Mouse (Mus musculus): ENCODE measurements around the gene Pi16. TPM values are rescaled to one million over a fixed set of nuclear protein-coding genes. Genes with fewer than 3 reads are reported as not detected.

Pi16 gene
- total RNA-seq, 1 experiment from 2014 or later = 151 TPM

DNA sequence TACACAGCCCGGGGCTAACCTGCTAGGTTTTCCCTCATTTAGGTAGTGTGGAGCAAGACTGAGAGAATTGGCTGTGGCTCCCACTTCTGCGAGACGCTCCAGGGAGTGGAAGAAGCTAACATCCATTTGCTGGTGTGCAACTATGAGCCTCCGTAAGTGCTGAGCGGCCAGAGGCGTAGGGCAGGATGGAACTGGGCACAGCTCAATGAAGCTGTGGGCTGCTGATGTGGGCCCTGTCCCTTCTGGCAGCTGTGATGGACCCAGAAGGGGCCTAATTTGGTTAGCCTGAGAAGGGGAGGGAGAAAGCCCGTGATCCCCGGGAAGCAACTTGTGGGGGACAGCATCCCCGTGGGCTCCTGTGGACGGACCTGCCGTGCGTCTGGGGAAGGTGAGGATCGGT, 8.4 kb downstream of the Pi16 start:
- ATAC-seq (ENCODE audit: extremely low read depth, insufficient number of reproducible peaks, low FRiP score, poor library complexity, severe bottlenecking) = no peak

DNA sequence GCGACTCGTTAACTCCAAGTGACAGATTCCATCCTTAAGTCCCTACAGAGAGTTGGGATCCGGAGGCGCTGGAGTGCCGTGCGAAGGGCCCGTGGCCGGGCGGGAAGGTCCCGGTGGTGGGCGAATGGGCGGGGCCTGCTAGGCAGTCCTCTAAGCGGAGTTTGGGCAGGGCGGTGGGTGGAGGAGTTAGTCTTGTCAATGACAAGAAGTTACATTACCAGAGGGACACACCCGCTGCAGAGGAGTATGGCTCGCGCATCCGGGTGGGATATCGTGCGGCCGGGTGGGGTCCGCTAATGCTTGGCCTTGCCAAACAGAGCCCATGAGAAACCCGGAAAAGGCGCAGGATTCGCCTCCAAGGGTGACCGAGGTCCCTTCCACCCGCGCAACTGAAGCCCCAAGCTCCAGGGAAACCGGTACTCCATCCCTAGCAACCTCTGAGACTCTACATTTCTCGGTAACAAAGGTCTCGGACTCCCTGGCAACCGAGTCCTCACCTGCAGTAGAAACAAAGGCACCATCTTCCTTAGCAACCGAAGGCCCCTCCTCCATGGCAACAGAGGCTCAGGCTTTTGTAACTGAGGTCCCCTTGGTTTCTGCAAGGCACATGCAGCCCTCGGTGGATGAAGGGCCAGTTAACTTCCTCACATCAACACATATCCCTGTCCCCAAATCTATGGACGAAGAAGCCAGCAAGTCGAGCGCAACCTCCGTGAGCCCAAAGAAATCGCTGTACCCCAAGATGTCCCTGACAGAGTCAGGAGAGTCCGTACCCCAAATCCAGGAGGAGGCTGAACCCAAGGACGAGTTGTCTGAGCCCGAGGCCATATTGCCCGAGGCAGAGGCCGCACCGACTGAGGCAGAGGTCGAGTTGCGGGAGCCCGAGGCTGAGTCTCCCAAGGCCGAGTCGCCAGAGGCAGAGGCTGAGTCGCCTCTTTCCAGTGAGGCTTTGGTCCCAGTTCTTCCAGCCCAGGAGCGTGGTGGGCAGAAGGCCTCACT, 9.3 kb downstream of the Pi16 start:
- no peak for ATAC-seq (ENCODE audit: extremely low read depth, insufficient number of reproducible peaks, low FRiP score, poor library complexity, severe bottlenecking)

DNA sequence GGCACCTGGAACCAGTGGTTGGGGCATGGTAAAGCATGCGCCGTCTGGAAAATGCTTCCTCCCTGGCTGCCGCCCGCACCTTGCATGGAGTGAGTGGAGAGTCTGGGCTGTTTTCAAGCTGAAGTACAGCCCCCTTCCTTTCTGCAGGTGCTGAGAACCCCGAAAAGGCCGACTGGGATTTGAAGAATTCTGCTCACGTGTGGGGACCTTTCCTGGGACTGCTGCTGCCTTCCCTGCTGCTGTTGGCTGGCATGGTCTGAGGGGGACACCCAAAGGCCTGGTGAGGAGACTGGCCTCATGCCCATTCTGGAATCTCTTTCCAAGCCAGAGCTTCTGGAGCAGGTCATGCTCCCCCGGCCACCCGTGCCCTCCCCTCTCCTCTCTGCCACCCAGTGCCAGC, 10.2 kb downstream of the Pi16 start:
- no peak for ATAC-seq (ENCODE audit: extremely low read depth, insufficient number of reproducible peaks, low FRiP score, poor library complexity, severe bottlenecking)

DNA sequence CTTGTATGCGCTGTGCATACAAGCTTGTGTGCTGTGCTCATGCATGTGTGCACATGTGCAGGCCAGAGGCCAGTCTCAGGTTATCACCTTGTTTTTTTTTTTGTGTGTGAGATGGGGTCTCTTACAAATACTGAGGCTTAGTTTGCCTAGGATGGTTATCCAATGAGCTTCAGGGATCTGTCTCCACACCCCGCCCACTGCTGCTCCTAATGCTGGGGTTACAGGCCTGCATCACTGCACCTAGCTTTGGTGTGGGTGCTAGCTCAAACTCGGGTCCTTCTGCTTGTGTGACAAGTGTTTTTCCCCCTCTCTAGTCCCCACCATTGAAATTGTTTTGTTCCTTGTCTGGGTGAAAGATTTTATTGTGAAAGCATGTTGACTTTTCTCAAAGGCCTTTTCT, 12.7 kb downstream of the Pi16 start:
- no peak for ATAC-seq (ENCODE audit: extremely low read depth, insufficient number of reproducible peaks, low FRiP score, poor library complexity, severe bottlenecking)

DNA sequence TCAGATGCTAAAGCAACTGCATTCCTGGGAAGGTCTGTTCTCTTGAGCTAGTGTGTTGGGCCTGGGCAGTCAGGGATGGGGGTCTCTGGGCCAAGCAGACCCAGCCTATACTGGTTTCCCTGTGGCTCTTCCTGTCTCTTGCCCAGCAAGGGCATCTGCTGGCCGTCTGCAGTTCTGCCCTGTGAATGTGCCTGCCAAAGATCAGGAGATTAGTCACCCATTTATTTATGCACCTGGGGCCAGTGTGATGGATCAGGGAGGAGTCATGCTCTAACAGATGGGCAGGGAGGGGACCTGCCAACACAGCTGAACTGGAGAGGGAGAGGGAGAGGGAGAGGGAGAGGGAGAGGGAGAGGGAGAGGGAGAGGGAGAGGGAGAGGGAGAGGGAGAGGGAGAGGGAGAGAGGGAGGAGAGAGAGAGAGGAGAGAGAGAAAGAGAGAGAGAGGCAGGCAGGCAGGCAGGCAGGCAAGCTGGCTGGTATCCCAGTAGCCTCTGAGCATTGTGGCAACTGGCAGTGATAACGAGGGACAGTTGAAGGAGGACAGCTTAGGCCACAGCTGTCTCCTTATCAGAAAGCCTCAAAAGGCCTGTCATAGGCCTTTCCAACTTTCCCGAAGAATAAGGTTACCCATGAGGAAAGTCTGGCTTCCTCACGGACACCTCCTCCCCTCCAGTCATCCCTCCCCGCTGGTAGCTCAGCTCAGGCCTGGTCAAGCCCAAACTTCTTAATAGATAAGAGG, 13.4 kb downstream of the Pi16 start:
- ATAC-seq (ENCODE audit: extremely low read depth, insufficient number of reproducible peaks, low FRiP score, poor library complexity, severe bottlenecking) = no peak

DNA sequence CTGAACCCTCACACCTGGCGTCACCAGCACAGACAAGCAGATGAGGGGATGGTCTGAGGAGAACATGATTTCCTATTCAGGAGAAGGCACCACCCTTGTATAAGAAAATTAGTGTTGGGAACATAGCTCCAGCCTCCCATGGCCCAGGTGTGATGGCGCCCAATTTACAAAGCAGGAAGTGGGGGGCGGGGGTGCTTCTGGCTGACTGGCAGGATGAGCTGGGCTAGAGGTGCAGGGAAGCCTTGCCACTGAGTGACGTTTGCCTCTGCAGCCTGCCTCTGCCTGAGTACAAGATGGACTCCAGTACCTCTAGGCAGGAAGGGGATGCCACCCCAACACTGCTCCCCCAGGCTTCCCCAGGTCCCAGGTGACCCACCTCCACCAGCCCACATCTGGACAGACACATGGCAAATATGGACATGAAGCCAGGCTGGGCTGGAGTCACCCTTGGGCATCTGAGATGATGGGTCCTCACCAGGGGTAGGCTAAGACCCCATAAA, 14.8 kb downstream of the Pi16 start:
- no peak for ATAC-seq (ENCODE audit: extremely low read depth, insufficient number of reproducible peaks, low FRiP score, poor library complexity, severe bottlenecking)

DNA sequence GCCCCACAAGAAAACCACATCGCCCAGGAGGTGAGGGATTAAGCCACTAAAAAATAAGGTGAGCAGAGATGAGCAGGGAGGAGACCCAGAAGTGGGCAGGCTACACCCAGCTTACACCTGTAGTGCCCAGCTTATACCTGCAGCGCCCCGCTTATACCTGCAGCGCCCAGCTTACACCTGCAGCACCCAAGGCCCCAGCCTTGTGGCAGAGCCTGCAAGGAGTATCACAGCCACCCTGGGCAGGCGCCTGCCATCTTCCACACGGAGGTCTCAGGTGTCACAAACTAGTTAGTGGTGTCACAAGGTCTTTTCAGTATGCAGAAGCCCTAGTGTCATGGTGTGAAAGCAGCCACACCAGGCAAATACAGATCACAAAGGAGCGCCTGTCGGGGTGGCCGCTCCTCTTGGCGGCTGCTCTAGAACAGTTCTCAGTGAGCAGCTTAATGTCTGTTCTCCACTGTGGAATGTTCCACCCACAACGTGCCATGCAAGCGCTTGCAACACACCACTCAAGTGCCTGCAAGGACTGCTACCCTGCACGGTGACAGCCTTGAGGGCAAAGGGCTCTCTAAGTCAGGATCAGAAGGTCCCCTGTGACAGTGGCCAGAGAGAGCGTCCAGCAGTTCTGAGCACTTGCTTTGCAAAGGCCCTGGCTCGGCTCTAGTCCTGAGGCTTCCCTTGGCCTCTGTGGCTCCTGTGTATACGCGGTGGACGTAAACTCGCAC, 18.9 kb downstream of the Pi16 start:
- ATAC-seq (ENCODE audit: extremely low read depth, insufficient number of reproducible peaks, low FRiP score, poor library complexity, severe bottlenecking) = no peak

DNA sequence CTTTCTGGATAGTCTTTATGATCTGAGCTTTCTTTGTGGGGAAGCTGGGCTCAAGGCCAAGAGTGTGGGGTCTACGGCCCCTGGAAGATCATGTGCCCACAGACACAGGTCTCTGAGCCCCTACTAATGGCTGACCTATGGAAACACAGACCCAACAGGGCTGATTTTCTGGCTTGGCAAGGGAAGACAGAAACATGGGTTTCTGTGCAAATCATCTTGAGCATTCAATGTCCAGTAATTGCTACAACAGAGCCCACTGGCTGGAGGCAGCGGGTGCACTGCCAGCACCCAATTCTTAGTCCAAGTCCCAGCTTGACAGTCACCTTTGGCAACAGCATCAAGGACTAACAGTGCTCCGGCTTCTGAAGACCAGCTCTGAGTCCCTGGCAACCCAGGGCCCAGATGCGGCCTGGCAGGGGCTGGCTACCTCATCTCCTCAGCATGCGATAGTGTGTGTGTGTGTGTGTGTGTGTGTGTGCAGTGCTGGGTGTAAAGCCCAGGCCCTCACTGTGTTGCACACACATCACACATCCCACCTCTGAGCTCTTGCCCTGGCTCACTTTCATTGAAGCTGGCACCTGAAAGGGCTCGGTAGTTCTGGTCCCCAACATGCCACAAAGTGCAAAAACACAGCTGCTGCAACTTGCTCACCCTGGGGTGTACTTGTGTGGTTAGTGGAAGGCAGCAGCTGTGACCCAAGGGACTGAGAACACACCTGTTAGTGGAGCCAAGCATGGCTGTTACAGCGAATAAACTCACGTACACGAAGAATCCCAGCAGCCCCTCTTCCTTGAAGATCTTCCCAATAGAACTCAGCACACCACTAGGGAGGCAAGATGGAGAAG, 20.7 kb downstream of the Pi16 start:
- ATAC-seq (ENCODE audit: extremely low read depth, insufficient number of reproducible peaks, low FRiP score, poor library complexity, severe bottlenecking) = no peak

DNA sequence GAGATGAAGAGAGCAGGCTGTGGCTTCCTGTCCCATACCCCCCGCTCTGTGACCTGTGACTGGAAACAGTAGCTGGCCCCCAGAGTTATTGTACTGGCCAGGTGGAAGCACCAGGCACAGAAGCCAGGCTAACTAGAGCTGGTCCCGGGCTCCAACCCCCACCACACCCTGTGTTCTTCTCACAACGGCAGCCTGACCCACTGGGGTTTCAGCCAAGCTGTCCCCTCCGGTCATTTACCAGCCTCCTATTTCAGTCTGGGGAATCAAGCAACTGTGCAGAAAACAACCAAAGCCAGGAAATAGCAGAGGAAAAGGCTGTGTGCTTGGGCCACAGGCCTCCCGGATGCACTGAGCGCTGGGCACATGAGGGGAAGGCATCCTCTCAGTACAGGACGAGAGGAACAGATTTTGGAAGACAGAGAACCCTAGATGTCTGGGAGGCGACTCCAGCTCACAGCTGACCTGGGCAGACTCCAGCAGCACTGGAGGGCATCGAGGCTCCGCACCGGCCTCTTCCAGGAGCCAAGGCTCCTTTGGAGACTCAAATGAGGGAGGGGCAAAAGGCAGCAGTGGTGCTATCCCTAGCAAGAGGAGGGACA, 21.8 kb downstream of the Pi16 start:
- ATAC-seq (ENCODE audit: extremely low read depth, insufficient number of reproducible peaks, low FRiP score, poor library complexity, severe bottlenecking) = no peak

DNA sequence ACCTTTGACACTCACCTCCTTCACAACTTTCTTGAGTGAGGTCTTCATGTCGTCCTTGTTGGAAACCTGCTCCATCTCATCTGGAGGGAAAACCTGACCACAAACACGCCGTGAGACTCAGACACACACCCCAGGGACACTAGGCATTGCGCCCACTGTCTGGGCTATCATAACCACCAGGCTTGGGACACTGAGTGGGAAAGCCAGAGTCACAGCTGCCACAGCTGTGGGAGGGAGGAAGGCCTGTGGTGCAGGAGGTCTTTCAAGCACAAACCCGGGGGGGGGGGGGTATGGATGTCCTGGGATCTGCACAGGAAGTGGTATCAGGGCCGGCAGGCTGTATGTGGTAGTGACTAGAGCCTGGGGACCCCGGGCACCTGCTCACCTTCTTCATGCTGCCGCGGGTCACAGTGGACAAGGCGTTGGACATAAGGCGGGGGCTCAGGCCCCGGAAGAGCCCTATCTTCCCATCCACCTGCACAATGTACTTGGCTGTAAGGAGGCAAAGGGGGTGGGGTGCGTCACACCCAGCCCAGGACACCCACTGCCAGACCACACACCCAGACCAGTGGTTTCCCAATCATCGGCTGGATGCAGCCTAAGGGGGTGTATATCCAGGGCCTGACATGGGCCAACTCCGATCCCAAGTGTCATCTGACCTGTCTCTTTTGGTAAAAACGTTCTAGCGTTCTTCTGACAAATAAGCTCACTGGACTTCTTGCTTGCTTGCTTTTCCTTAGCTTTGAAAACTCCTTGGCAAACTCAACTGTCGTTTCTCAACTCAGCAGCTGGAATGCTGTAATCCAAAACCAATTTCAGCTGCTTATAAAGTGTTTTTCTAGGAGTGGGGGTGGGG, 23.2 kb downstream of the Pi16 start:
- ATAC-seq (ENCODE audit: extremely low read depth, insufficient number of reproducible peaks, low FRiP score, poor library complexity, severe bottlenecking) = no peak

DNA sequence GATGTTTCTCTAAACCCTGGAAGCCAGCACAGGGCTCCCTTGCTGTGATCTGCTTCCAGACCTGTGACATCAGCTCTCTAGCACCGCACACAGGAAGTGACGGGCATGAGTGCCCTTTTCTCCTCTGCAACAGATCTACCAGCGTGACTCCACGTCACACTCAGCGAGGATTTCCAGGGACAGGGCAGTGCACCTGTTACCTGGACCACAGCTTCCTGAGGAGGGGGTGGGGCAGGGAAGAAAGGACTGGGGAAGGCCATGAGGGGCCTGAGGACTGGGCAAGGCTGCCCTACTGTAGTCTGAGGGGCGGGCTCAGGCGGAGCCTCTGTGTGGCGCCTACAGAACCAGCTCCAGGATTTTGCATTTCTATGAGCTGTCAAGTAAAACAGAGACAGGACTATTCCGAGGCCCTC, 24.1 kb downstream of the Pi16 start:
- peak; percentile 72; the same call in 1 of the 2 replicates for ATAC-seq (ENCODE audit: extremely low read depth, insufficient number of reproducible peaks, low FRiP score, poor library complexity, severe bottlenecking)

DNA sequence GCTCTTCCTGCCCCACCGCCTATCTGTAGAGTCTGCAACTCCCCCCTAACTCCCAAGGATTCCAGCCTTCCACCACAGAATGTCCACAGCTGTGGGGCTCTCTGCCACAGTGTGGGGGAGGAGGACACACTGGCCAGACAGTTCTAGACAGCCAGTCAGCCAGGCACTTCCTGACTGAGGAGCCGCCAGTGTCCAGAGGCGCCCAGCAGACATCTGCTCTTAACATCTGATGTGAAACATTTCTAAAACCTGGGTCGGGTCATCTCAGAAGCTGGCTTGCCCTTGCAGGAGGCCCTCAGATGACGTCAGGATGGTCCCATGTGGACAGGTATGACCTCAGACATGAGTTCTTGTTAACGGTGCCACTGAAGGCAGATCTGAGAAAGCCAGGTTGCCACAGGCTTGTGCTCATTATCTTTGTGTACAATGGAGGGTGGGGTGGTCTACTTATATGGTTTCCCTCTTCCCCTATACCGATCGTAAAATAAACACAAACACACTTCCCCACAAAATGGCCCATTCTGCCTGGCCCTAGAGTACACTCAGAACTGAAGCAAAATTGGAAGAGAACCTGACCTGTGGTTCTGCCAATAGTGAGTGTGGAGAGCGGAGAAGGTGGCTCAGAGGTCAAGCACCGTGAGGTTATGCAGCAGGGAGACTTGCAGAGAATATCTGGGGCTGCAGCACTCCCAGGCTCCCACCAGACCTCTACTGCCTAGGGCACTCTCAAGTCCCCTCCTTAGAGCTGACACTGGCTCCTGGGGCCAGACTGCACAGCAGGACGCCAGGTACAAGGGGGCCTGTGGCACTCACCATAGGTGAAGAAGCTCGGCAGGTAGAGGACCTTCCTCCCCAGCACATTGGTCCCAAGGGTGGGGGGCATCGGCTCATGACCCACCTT, 24.8 kb downstream of the Pi16 start:
- no peak for ATAC-seq (ENCODE audit: extremely low read depth, insufficient number of reproducible peaks, low FRiP score, poor library complexity, severe bottlenecking)

DNA sequence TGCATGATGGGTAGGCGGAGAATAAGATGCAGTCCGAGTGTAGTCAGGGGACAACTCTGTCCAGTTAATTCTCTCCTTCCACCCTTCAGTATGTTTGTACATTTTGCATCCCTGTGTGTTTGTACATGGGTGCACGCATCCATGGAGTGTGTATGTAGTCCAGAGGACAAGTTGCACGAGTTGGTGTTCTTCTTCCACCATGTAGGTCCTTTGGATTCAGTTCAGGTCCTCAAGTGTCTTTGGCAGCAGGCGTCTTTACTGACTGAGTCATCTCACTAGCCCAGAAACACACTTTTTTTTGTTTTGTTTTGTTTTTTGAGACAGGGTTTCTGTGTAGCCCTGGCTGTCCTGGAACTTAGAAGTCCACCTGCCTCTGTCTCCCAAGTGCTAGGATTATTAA, 25.8 kb downstream of the Pi16 start:
- ATAC-seq (ENCODE audit: extremely low read depth, insufficient number of reproducible peaks, low FRiP score, poor library complexity, severe bottlenecking) = no peak

DNA sequence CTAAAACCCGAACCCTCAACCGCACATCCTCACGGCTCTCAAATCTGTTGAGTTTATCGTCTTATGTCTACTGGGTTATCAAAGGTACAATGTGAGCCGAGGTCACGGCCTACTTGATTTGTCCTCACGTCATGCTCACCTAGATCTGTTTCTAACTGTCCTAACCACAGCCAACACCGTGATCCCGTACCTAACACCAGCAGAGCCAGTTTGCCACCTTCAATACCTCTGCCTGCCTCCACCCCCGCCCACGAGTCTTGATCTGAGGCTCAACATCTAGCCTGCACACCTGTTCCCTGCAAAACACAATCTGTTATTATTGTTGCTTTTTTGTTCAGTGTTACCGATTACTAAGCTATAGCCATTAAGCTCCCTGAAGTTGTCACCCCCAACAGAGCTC, 27.8 kb downstream of the Pi16 start:
- no peak for ATAC-seq (ENCODE audit: extremely low read depth, insufficient number of reproducible peaks, low FRiP score, poor library complexity, severe bottlenecking)

DNA sequence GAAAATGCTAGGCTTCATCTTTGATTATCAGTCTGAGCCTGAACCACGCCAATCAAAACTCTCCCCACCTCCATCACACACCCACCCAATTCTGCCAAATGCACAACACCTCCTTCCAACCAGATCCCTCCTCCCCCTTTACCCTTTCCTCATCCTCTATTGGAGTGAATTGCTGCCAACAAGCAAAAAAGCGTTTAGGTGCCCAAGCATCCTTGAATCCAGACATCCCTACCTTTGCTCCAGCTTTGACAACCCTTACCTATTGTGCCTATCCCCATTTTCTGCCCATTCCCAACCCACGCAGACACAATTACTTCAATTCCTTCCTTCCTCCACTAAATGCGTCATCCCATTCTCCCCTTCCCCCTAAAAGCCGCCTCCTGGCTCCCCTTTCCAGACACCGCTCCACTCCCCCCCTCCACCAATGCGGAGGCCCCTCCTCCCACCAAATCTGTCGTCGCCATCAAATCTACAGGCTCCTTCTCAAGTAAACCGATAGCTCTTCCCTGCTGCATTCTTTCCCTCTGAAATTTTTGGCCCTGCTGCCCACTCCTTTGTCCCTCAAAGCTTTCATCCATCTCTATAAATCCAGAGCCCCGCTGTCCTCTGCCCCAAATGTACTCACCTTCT, 29.1 kb downstream of the Pi16 start:
- ATAC-seq (ENCODE audit: extremely low read depth, insufficient number of reproducible peaks, low FRiP score, poor library complexity, severe bottlenecking) = no peak

DNA sequence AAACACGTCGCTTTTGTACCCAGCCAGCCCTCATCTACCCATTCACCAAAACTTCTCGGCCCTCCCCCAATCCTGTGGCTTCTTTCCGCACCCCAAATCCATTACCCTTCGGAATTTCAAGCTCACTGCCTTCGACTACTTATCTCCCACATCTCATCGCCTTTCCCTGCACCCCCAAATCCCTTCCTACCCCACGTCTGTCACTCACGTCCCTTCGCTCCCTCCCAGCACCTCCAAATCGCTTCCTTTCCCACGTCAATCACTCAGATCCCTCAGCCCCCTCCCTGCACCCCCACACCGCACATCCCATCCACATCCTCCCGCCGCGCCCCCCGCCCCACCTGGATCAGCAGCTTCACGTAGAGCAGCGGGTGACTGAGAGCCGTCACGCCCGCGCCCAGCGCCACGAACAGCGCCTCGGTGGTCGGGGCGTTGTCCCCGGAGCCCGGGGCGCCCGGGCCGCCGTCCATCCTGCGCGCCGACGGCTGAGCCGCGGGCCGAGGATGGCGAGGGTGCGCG, 29.7 kb downstream of the Pi16 start:
- no peak for ATAC-seq (ENCODE audit: extremely low read depth, insufficient number of reproducible peaks, low FRiP score, poor library complexity, severe bottlenecking)
